10 mouse cellular contexts compared by ENCODE assay signal in genomic region chr19:53391787-53392186, GRCm38 (mm10). TPM values are rescaled to one million over a fixed set of nuclear protein-coding genes. Genes with fewer than 3 reads are reported as not detected.
DNase-seq lines count a peak whose midpoint lies in the region; ATAC-seq and TF ChIP-seq lines count a peak whose summit lies in the region.
"Had no signal": no experiment of that assay in that cellular context is flagged by ENCODE, and none has a peak within 500 bp of the region (broad histone marks: within the 10 kb centered on the region; RNA-seq: fewer than 3 reads in every experiment).

No protein-coding gene starts in this region.

- WGBS in kidney, postnatal 0 days: 84% methylated on average over 5 of the region's 5 CpGs
- WGBS in embryonic facial prominence, embryonic 11.5 days: 88% methylated on average over 5 of the region's 5 CpGs
- WGBS in intestine, postnatal 0 days: 75% methylated on average over 5 of the region's 5 CpGs
- 90% methylated on average over 5 of the region's 5 CpGs for WGBS in neural tube, embryonic 14.5 days

- H3K9ac ChIP-seq in kidney, postnatal 0 days (ENCODE audit: low read depth, low read length): peak overlapping the region; percentile 27
- no peak overlapping the region for H3K9ac ChIP-seq in embryonic facial prominence, embryonic 11.5 days (replicated peaks; ENCODE audit: low read length)
- H3K9ac ChIP-seq in intestine, postnatal 0 days (ENCODE audit: low read depth, low read length): no peak overlapping the region
- H3K9ac ChIP-seq in neural tube, embryonic 14.5 days (replicated peaks; ENCODE audit: low read depth, low read length): no peak overlapping the region

- no peak for DNase-seq in kidney, postnatal 0 days (ENCODE audit: low spot score)
- no peak for DNase-seq in kidney, adult 18-20 months
- no peak for DNase-seq in embryonic facial prominence, embryonic 11.5 days (ENCODE audit: low spot score)
- no peak for DNase-seq in right cerebral cortex, adult 2 months (ENCODE audit: low spot score in 2 of 2)
- DNase-seq in thymus, postnatal 4 days: no peak
- DNase-seq in urinary bladder, adult 2 months (ENCODE audit: low spot score): no peak
- DNase-seq: kidney, adult 2 months had no signal

- H3K27ac ChIP-seq in kidney, postnatal 0 days: peak overlapping the region; percentile 89; the same call in 1 of the 2 replicates
- H3K27ac ChIP-seq in embryonic facial prominence, embryonic 11.5 days (replicated peaks; ENCODE audit: low read depth, low read length): no peak overlapping the region
- H3K27ac ChIP-seq in intestine, postnatal 0 days (ENCODE audit: low read depth, low read length): no peak overlapping the region
- no peak overlapping the region for H3K27ac ChIP-seq in neural tube, embryonic 14.5 days (ENCODE audit: low read depth, low read length)

- H3K36me3 ChIP-seq in kidney, postnatal 0 days (ENCODE audit: insufficient read depth, low read length): peaks cover 13% of the 10 kb centered on the region; the same call in 1 of the 2 replicates
- peaks cover 6% of the 10 kb centered on the region for H3K36me3 ChIP-seq in embryonic facial prominence, embryonic 11.5 days (replicated peaks; ENCODE audit: control insufficient read depth, insufficient read depth, low read depth, low read length)
- H3K36me3 ChIP-seq in intestine, postnatal 0 days (ENCODE audit: control insufficient read depth, insufficient read depth): peaks cover 10% of the 10 kb centered on the region
- H3K36me3 ChIP-seq in neural tube, embryonic 14.5 days (ENCODE audit: control insufficient read depth, insufficient read depth, low read length): peaks cover 12% of the 10 kb centered on the region

- no peaks in the 10 kb centered on the region for H3K27me3 ChIP-seq in kidney, postnatal 0 days (ENCODE audit: insufficient read depth, low read length)
- H3K27me3 ChIP-seq in embryonic facial prominence, embryonic 11.5 days (ENCODE audit: control insufficient read depth, insufficient read depth, low read length): no peaks in the 10 kb centered on the region
- no peaks in the 10 kb centered on the region for H3K27me3 ChIP-seq in intestine, postnatal 0 days (replicated peaks; ENCODE audit: control insufficient read depth, insufficient read depth, low read length)
- no peaks in the 10 kb centered on the region for H3K27me3 ChIP-seq in neural tube, embryonic 14.5 days (ENCODE audit: control insufficient read depth, insufficient read depth, low read length)

- H3K4me2 ChIP-seq in kidney, postnatal 0 days (ENCODE audit: low read length): peak overlapping the region; percentile 76
- peak overlapping the region; percentile 40; the same call in 1 of the 2 replicates for H3K4me2 ChIP-seq in embryonic facial prominence, embryonic 11.5 days (ENCODE audit: low read depth, low read length)
- H3K4me2 ChIP-seq in intestine, postnatal 0 days (replicated peaks; ENCODE audit: low read depth): peak overlapping the region; percentile 64
- H3K4me2 ChIP-seq in neural tube, embryonic 14.5 days (ENCODE audit: low read depth, low read length): peak overlapping the region; percentile 71

- peaks cover 12% of the 10 kb centered on the region; the same call in 1 of the 2 replicates for H3K4me1 ChIP-seq in kidney, postnatal 0 days (replicated peaks; ENCODE audit: insufficient read depth, low read length)
- H3K4me1 ChIP-seq in embryonic facial prominence, embryonic 11.5 days (ENCODE audit: control insufficient read depth, insufficient read depth, low read length): no peaks in the 10 kb centered on the region; the same call in 1 of the 2 replicates
- H3K4me1 ChIP-seq in intestine, postnatal 0 days (replicated peaks; ENCODE audit: control insufficient read depth, insufficient read depth, low read length): no peaks in the 10 kb centered on the region
- H3K4me1 ChIP-seq in neural tube, embryonic 14.5 days (ENCODE audit: control insufficient read depth, insufficient read depth, low read length): peaks cover 12% of the 10 kb centered on the region

- no peaks in the 10 kb centered on the region for H3K9me3 ChIP-seq in kidney, postnatal 0 days (replicated peaks; ENCODE audit: low read length)
- H3K9me3 ChIP-seq in embryonic facial prominence, embryonic 11.5 days (replicated peaks; ENCODE audit: control insufficient read depth, low read length): no peaks in the 10 kb centered on the region
- H3K9me3 ChIP-seq in intestine, postnatal 0 days (ENCODE audit: control insufficient read depth): no peaks in the 10 kb centered on the region
- H3K9me3 ChIP-seq in neural tube, embryonic 14.5 days (ENCODE audit: control insufficient read depth, low read length): no peaks in the 10 kb centered on the region

- no peak overlapping the region for H3K4me3 ChIP-seq in kidney, postnatal 0 days (replicated peaks; ENCODE audit: low read depth, low read length)
- peak overlapping the region; percentile 88 for H3K4me3 ChIP-seq in embryonic facial prominence, embryonic 11.5 days (ENCODE audit: low read depth, low read length)
- no peak overlapping the region for H3K4me3 ChIP-seq in intestine, postnatal 0 days (ENCODE audit: low read depth, low read length)
- no peak overlapping the region for H3K4me3 ChIP-seq in neural tube, embryonic 14.5 days (ENCODE audit: low read depth, low read length)

- ATAC-seq in kidney, postnatal 0 days (replicated peaks; ENCODE audit: low FRiP score, low read depth): no peak
- ATAC-seq in embryonic facial prominence, embryonic 11.5 days (replicated peaks; ENCODE audit: insufficient number of reproducible peaks, low FRiP score, low TSS enrichment, low read depth): no peak
- ATAC-seq in intestine, postnatal 0 days: no peak
- ATAC-seq in neural tube, embryonic 14.5 days (ENCODE audit: low read depth): no peak

- no peak for TF ChIP-seq CTCF in kidney, postnatal 0 days (IDR thresholded peaks at IDR 0.05; ENCODE audit: low read depth)
- TF ChIP-seq CTCF in intestine, postnatal 0 days (IDR thresholded peaks at IDR 0.05; ENCODE audit: low read depth): no peak

RNA-seq across cellular contexts. Expression of gene Smndc1, which starts 1.4 kb away (rescaled TPM):
- polyA plus RNA-seq in kidney, postnatal 0 days (2015; fragmentation: Nextera tagmentation; extraction: Ambion mirVana): 47.2 and 47.6 TPM in 2 replicates
- 52.6 and 57.3 TPM in 2 replicates for polyA plus RNA-seq in embryonic facial prominence, embryonic 11.5 days (2014; fragmentation: Nextera tagmentation; extraction: Ambion mirVana)
- 36.2 and 36.3 TPM in 2 replicates for polyA plus RNA-seq in intestine, postnatal 0 days (2015; fragmentation: Nextera tagmentation; extraction: Ambion mirVana)
- polyA plus RNA-seq in neural tube, embryonic 14.5 days (2014; fragmentation: Nextera tagmentation; extraction: Ambion mirVana): 34.6 and 40.2 TPM in 2 replicates
- polyA plus RNA-seq in urinary bladder, adult 2 months (2012; rRNA removed): 26.1 and 28.5 TPM in 2 replicates

RNA-seq across cellular contexts. Expression of gene Gm10197, which starts 20.2 kb away (rescaled TPM):
- polyA plus RNA-seq in kidney, postnatal 0 days (2015; fragmentation: Nextera tagmentation; extraction: Ambion mirVana): not detected in 2 replicates
- 2.4 TPM in 1 of 2 replicates, not detected in the other for polyA plus RNA-seq in embryonic facial prominence, embryonic 11.5 days (2014; fragmentation: Nextera tagmentation; extraction: Ambion mirVana)
- not detected in 2 replicates for polyA plus RNA-seq in intestine, postnatal 0 days (2015; fragmentation: Nextera tagmentation; extraction: Ambion mirVana)
- polyA plus RNA-seq in neural tube, embryonic 14.5 days (2014; fragmentation: Nextera tagmentation; extraction: Ambion mirVana): 8.7 TPM in 1 of 2 replicates, not detected in the other
- polyA plus RNA-seq in urinary bladder, adult 2 months (2012; rRNA removed): not detected in 2 replicates
- polyA plus RNA-seq: kidney, adult 2 months; small intestine, adult 2 months had no signal
